Mouse (Mus musculus): ENCODE measurements at regions not wholly inside any gene's neighbourhood (a gene's known extent, or its start where the extent isn't known, plus 50 kb on each side); places are given as distances from the start of the nearest gene placed in this dataset.

GRCm38 (mm10) chr5:119542836-119543235, 127.6 kb upstream of the Tbx3 start:
- ATAC-seq (replicated peaks; ENCODE audit: poor library complexity, severe bottlenecking), result no peak

GRCm38 (mm10) chr5:119543716-119544115, 126.8 kb upstream of the Tbx3 start:
- ATAC-seq (replicated peaks; ENCODE audit: poor library complexity, severe bottlenecking), result no peak

GRCm38 (mm10) chr5:119544681-119545080, 125.8 kb upstream of the Tbx3 start:
- no peak for ATAC-seq (replicated peaks; ENCODE audit: poor library complexity, severe bottlenecking)

GRCm38 (mm10) chr5:119547070-119547469, 123.4 kb upstream of the Tbx3 start:
- no peak for ATAC-seq (replicated peaks; ENCODE audit: poor library complexity, severe bottlenecking)

GRCm38 (mm10) chr5:119550916-119551315, 119.6 kb upstream of the Tbx3 start:
- ATAC-seq (replicated peaks; ENCODE audit: poor library complexity, severe bottlenecking), result no peak

GRCm38 (mm10) chr5:119553469-119553868, 117.0 kb upstream of the Tbx3 start:
- no peak for ATAC-seq (replicated peaks; ENCODE audit: poor library complexity, severe bottlenecking)

- no peak for ATAC-seq (replicated peaks; ENCODE audit: poor library complexity, severe bottlenecking)
These were observed 113.4 kb upstream of the Tbx3 start for GRCm38 (mm10) chr5:119557071-119557470.

GRCm38 (mm10) chr5:119559696-119560095, 110.8 kb upstream of the Tbx3 start:
- no peak for ATAC-seq (replicated peaks; ENCODE audit: poor library complexity, severe bottlenecking)

GRCm38 (mm10) chr5:119560392-119560791, 110.1 kb upstream of the Tbx3 start:
- no peak for ATAC-seq (replicated peaks; ENCODE audit: poor library complexity, severe bottlenecking)

- ATAC-seq (replicated peaks; ENCODE audit: poor library complexity, severe bottlenecking), result no peak
These were observed 108.9 kb upstream of the Tbx3 start for GRCm38 (mm10) chr5:119561531-119561930.

GRCm38 (mm10) chr5:119563510-119564351, 106.7 kb upstream of the Tbx3 start:
- ATAC-seq (replicated peaks; ENCODE audit: poor library complexity, severe bottlenecking), result no peak

- peak; percentile 80 for ATAC-seq (replicated peaks; ENCODE audit: poor library complexity, severe bottlenecking)
These were observed 102.8 kb upstream of the Tbx3 start for GRCm38 (mm10) chr5:119567639-119568038.

GRCm38 (mm10) chr5:119570054-119570453, 100.4 kb upstream of the Tbx3 start:
- ATAC-seq (replicated peaks; ENCODE audit: poor library complexity, severe bottlenecking), result no peak

- ATAC-seq (replicated peaks; ENCODE audit: poor library complexity, severe bottlenecking), result no peak
These were observed 98.8 kb upstream of the Tbx3 start for GRCm38 (mm10) chr5:119571644-119572043.

- no peak for ATAC-seq (replicated peaks; ENCODE audit: poor library complexity, severe bottlenecking)
These were observed 95.3 kb upstream of the Tbx3 start for GRCm38 (mm10) chr5:119575124-119575523.

GRCm38 (mm10) chr5:119579288-119579687, 91.2 kb upstream of the Tbx3 start:
- no peak for ATAC-seq (replicated peaks; ENCODE audit: poor library complexity, severe bottlenecking)

GRCm38 (mm10) chr5:119579806-119580205, 90.7 kb upstream of the Tbx3 start:
- ATAC-seq (replicated peaks; ENCODE audit: poor library complexity, severe bottlenecking), result no peak

GRCm38 (mm10) chr5:119580395-119580794, 90.1 kb upstream of the Tbx3 start:
- no peak for ATAC-seq (replicated peaks; ENCODE audit: poor library complexity, severe bottlenecking)

- ATAC-seq (replicated peaks; ENCODE audit: poor library complexity, severe bottlenecking), result no peak
These were observed 89.7 kb upstream of the Tbx3 start for GRCm38 (mm10) chr5:119580798-119581197.

GRCm38 (mm10) chr5:119584389-119584788, 86.1 kb upstream of the Tbx3 start:
- ATAC-seq (replicated peaks; ENCODE audit: poor library complexity, severe bottlenecking), result no peak

- no peak for ATAC-seq (replicated peaks; ENCODE audit: poor library complexity, severe bottlenecking)
These were observed 85.6 kb upstream of the Tbx3 start for GRCm38 (mm10) chr5:119584914-119585313.

GRCm38 (mm10) chr5:119586391-119587058, 83.9 kb upstream of the Tbx3 start:
- no peak for ATAC-seq (replicated peaks; ENCODE audit: poor library complexity, severe bottlenecking)
